Mouse (Mus musculus): ENCODE measurements around the gene Gins1.

GRCm38 (mm10) chr2:150972681-150973080 is 67.5 kb downstream of the Gins1 start:
- TF ChIP-seq CTCF (IDR thresholded peaks at IDR 0.05; ENCODE audit: insufficient read depth, low read length): no peak
- TF ChIP-seq POLR2A (IDR thresholded peaks at IDR 0.05; ENCODE audit: borderline replicate concordance, extremely low read depth, low read depth, low read length): no peak
